Mouse (Mus musculus) gastrocnemius, postnatal 4 days (tissue): Measurements from ENCODE around the gene Zfp207. TPM values are rescaled to one million over a fixed set of nuclear protein-coding genes. Genes with fewer than 3 reads are reported as not detected.
"Not testable (repeated sequence)": the region's sequence is repeated elsewhere in the genome, so short reads cannot be mapped to it uniquely, and the experiment has no call there.

Experiments
- DNase-seq, 2 experiments: peaks; one replicate each; pipeline ENCODE4 v3.0.0; 2021 to 2022; ENCODE audit warnings: low spot score in 2 of 2, mixed read lengths in 2 of 2
- total RNA-seq, 2 experiments: library from RNA; stranded (reverse); gene quantifications; 2 replicates each; pipeline ENCODE4 v1.2.3; 2021

The Zfp207 gene
- total RNA-seq, 2 experiments from 2014 or later: 111 to 146 TPM

DNA sequence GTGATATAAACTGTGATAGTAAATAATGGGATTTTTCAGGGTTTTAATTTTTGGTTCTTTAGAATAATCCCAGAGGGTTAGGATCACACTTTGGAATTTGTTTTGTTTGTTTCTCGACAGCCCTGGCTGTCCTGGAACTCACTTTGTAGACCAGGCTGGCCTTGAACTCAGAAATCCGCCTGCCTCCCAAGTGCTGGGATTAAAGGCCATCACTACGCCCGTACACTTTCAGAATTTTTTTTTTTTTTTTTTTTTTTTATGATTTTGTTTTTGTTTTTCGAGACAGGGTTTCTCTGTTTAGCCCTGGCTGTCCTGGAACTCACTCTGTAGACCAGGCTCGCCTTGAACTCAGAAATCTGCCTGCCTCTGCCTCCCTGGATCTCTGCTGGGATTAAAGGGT lies 24.8 kb downstream of the Zfp207 start:
- DNase-seq: not testable (repeated sequence)

DNA sequence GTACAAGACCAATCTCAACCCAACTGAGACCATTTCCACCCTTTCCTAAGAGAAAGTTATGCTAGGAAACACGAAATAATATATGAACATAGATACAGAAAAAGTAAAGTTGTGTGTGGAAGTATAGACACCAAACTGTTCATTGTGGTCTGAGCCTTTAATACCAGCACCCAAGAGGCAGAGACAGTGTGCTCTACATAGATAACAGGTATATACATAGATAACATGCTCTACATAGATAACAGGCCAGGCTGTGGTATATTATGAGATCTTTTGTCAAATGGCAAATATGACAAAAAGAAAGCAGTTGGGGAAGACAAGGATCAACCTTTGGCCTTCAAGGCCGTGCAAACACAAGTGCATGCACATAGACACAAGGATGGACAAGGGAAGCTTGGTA lies 27.3 kb downstream of the Zfp207 start:
- DNase-seq: no peak

DNA sequence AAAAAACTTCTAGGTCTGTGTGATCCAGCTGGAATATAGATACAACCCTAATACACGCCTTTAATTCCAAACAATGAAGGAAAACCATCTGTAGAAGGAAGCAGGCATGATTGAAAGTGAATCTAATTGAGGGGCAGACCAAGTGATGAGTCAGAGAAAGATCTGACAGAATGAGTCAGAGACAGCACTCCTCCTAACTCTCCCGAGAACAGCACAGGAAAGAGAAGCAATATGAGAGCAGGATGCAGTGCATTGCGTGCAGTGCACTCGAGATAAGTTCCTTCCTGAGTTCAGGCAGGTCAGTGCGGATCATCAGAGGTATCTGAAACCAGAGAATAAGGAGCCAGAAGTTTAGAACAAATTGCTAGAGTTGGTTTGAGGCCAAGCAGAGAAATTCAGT lies 34.0 kb downstream of the Zfp207 start:
- DNase-seq: no peak

DNA sequence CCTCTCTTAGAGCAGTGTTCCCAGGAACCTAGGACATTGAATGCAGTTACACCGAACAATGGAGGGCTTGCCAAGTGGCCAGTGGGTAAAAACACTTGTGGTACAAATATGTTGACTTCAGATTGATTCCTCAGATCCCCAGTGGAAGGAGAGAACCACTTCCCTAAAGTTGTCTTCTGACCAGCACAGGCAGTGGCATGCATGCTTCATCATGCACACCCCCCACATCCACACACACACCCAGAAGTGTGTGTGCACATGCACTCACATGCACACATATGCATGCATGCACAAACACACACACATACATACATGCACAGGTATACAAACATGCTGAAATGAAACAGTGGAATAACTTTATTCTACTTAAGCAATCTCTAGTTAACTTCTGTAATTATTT lies 36.7 kb downstream of the Zfp207 start:
- DNase-seq: no peak

DNA sequence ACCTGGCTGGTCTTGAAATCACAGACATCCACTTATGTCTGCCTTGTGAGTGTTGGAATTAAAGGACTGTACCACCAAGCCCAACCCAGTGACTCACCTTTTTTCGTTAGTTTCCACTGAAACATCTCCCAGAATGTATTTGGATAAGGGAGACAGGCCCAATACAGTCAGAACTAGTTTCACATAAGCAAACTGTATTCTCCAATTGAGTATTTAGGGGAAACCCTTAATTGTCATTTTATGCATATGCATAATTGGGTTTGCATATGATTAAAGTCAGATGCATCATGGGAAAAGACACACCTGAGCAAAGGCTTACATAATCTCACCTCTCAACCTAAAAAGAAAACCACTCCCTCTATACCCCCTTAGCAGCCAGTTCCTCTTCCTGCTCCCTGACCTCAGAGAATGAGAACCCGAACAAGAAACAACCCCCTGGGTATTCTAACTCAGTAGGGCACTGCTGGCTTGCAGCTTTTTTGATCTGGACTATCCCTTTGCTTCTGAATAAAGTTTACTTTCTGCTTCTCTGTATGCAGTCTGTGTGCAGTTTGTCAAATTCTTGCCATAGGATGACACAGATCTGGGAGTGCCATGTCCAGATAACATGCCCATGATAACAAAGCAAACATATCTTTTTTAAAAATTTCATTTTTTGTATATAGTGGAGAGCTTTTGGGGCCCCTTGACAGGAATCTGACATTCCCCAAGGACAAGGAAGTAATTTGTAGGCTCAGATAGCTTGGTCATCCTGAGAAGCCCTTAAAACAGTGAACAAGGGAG lies 37.3 kb downstream of the Zfp207 start:
- no peak for DNase-seq

DNA sequence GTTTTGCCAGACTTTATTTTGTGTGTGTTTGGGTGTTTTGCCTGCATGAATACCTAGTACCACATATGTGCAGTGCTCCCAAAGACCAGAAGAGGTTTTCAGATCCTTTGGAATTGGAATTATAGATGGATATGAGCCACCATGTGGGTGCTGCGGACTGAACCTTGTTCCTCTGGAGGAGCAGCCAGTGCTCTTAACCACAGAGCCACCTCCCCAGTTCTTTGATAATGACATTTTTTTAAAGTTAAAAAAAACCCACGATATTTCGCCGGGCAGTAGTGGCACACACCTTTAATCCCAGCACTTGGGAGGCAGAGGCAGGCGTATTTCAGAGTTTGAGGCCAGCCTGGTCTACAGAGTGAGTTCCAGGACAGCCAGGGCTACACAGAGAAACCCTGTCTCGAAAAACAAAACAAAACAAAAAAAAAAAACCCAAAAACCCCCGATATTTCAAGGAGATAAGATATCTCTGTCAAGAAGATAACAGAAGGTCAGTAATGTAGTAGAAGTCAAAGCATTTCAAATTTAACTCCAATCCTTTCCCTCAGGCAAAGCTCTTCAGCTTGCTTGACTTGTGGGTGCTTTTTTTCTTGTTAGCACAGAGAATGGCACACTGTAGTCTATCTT lies 38.5 kb downstream of the Zfp207 start:
- no peak for DNase-seq

DNA sequence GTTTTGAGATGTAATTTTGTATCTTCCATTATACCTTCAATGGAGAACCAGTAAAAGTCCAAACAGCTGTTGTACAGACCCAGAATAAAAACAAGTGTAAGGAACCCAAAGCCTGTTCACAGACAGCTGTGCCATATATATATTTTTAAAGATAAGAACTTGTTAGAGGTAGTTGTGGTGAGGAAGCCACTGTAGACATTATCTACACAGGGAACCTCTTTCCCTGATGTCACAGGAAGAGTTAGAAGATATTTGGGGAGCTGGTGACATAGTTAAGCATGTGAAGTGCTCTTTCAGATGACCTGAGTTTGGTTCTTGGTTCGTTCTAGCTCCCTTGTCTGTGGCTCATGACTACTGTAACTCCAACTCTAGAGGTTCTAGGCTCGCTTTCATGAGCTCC lies 41.6 kb downstream of the Zfp207 start:
- DNase-seq: no peak

DNA sequence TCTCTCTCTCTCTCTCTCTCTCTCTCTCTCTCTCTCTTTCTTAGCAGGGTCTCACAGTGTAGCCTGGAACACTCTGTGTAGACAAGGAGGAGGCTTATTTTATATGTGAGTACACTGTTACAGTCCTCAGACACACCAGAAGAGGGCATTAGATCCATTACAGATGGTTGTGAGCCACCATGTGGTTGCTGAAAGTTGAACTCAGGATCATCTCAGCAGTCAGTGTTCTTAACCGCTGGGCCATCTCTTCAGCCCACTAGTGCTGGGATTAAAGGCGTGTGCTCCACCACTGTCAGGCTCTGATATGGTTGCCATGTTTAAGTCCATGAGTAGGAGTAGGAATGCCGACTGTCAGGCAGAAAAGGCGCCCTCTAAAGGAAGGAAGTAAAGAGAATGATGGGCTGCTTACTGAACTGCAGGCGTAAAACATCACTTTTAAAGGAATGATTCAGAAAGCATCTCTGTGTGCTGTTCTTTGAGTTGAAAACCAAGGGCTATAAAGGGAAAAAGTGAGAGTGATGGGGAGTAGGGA lies 42.2 kb downstream of the Zfp207 start:
- no peak for DNase-seq

DNA sequence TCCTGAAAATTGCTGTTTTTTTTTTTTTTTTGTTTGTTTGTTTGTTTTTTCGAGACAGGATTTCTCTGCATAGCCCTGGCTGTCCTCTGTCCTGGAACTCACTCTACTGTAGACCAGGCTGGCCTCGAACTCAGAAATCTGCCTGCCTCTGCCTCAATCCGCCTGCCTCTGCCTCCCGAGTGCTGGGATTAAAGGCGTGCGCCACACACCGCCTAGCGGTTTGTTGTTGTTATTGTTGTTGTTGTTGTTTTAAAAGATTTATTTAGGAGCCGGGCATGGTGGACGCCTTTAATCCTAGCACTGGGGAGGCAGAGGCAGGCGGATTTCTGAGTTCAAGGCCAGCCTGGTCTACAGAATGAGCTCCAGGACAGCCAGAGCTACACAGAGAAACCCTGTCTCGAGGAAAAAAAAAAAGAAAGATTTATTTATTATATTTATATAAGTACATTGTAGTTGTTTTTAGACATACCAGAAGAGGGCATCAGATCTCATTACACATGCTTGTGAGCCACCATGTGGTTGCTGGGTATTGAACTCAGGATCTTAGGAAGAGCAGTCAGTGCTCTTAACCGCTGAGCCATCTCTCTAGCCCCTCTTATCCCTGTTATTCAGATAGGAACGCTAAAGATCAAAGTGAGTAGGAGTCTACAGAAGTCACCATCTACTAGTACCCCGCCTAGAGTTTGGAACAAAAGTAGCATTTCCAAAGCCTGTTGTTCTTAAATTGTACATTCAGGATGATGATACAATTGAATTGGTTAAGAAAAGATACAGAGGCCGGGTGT lies 43.1 kb downstream of the Zfp207 start:
- DNase-seq: not testable (repeated sequence)

DNA sequence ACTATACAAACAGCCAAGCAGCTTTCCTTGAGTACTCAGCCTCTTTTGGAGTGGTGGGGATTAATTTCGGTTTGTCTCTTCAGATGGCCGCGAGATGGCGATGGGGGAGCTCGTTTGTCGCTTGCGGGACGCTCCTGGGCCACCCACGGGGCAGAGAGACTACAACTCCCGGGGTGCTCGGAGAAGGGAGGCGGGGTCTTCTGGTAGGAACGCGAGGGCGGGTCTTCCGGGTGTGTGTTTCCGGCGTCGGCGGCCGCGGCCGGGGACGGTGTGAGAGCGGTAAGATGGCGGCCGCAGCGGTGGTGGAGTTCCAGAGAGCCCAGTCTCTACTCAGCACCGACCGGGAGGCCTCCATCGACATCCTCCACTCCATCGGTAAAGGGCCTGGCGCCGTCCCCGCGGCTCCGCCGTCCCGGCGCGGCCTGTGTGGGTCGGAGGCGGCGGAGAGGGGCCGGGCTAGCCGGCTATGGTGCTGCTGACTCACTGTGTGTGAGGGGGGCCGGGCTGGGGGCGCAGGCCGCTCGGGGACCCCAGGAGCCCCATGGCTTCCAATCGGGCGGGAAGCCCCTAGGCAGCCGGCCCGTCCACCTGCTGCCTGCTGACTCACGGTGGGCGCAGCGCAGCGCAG lies 45.4 kb downstream of the Zfp207 start, which contains the start of gene Psmd11:
Gene Psmd11, plus strand, starts transcription at position 235 of the 628 bp plus-strand sequence.
- peak; percentile 89 to 95 for DNase-seq

DNA sequence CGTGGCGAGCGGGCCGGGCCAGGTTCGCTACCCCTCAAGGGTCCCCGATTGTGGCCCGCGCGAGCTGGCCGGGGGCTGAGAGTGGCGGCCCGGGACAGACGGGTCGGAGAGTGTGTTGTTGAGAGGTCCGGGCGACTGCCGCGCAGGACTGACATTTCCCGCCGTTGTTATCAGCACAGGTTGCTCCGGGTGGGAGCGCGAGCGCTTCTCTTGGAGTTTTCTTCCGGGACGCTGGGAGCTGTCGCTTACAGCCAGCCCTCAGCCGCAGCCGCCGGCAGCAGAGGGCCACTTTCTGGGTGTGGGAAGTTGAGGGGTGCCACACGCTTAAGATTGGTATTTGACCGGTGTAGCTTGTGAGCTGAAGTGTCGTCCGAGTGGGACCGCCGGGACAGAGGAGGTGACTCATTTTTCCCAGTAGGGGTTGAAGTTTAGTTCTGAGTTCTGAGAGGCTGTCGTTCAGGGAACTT lies 46.0 kb downstream of the Zfp207 start:
- peak in 1 of 2 experiments; percentile 32 for DNase-seq

DNA sequence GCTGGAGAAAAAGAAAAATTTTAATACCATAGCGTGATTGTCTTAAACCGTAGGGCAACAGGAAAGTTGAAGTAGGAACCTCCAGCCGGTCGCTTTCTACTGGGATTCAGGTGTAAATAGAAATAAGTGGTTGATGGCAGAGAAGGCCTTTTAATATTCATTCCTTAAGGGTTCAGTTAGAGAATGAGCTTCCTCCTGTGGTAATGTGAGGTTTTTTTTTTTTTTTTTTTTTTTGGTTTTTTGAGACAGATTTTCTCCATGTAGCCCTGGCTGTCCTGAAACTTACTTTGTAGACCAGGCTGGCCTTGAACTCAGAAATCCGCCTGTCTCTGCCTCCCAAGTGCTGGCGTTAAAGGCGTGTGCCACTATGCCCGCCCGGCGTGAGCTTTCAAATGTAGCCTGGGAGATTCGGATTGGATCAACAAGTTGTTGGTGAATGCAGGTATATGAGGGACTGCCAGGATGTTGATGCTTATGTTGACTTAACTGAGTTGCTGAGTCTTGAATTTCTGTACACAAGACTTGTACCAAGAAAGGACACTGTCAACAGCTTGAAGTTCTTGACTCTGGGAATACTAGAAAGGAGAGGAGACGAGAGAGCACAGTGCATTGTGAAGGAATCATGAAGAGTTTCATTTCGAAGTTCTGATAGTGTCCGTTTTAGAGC lies 46.6 kb downstream of the Zfp207 start:
- DNase-seq: no peak

DNA sequence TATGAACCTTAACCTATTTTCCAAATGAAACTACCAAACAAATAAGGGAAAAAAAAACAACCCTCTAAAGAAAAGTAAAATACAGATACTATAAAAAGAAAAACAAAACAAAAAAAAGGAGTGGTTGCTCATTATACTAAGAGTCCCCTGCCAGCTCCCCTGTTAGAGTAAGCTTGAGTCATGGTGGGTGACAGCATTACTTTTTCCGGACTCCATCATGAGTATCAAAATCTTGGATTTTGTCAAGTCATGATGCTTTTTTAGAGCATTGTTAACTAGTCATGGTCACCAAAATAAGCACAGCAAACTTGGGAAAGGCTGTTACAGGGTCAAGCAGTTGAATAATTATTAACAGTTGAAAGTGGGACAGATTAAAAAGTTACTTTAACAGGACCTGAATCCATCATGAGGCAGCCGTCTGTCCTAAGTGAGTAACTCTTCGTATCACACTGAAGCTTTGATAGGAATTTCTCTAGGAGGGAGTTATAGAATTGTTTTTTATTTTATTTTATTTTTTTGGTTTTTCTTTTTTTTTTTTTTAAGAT lies 47.4 kb downstream of the Zfp207 start:
- no peak for DNase-seq

DNA sequence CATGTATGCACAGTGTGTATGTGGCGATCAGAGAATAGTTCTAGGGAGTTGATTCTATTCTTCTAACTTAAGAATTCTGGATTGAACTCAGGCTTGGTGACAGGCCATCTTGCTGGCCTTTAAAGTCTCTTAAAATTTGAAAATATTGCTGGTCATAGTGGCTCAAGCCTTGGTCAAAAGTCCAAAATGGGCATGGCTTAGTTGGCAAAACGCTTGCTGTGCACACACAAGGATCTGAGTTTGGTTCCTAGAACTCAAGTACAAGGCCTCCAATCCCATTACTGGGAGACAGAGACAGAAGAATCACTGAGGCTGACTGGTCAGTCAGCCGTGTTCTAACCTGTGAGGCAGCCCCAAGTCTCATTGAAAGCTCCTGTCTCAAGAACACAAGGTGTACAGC lies 63.8 kb downstream of the Zfp207 start:
- no peak for DNase-seq

DNA sequence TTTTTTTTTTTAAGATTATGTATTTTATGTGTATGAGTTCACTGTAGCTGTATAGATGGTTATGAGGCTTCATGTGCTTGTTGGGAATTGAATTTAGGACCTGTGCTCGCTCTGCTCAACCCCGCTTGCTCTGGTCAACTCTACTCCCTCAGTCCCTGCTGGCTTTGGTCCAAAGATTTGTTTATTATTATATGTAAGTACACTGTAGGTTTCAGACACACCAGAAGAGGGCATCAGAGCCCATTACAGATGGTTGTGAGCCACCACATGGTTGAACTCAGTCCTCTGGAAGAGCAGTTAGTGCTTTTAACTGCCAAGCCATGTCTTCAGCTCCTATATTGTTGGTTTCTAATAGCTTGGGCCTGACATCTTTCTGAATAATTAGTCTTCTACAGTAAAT lies 66.8 kb downstream of the Zfp207 start:
- DNase-seq: no peak

DNA sequence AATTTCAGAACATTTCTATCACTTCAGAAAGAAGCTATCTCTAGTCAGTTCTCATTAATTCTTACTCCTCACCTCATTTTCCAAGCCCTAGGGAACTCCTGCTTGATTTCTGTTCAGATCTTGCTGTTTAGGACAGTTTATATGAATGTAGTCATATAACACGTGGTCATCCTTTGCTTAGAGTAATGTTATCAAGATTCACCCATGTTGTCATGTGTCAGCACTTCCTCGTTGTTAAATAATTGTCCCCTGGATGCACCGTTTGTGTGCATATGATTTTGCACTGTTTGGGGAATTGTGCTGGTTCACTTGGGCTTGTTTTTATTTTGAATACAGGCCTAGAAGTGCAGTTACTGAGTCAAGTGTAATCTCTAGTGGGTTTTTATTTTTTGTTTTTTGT lies 69.2 kb downstream of the Zfp207 start:
- DNase-seq: no peak

DNA sequence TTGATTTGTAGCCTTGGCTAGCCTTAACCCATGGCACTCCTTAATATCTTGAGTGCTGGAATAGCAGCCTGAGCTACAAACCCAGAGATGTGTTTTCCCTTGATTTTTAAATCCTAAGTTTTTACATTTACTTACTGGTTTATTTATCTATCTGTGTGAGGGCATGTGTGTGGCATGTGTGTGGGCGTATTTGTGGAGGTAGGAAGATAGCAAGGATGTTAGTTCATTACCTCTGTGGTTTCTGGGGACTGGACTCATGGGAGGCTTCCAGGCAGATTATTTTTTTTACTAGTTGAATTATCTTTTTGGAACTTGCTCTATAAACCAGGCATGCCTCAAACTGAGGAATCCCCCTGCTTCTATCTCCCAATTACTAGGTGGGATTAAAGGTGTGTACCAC lies 70.1 kb downstream of the Zfp207 start:
- no peak for DNase-seq
